Mouse (Mus musculus) forebrain, embryonic 12.5 days (tissue): ENCODE measurements around the gene Phldb3. TPM values are rescaled to one million over a fixed set of nuclear protein-coding genes. Genes with fewer than 3 reads are reported as not detected.
"Not testable (repeated sequence)": the region's sequence is repeated elsewhere in the genome, so short reads cannot be mapped to it uniquely, and the experiment has no call there.

ENCODE experiments used
- ATAC-seq: fragments of 200-750 bp; cut with Nextera tagmentation; 2 replicates; pipeline ENCODE4 v1.8.0; 2017; ENCODE audit warnings: moderate TSS enrichment; ENCODE audit not compliant: low FRiP score
- H3K27ac ChIP-seq: fragments of 300-500 bp; sonication (generic); 2 replicates; pipeline ENCODE4 v1.5.1; 2016; ENCODE audit warnings: mild to moderate bottlenecking
- H3K27me3 ChIP-seq: fragments of 300-500 bp; sonication (generic); 2 replicates; pipeline ENCODE4 v1.6.1; 2016; ENCODE audit warnings: mild to moderate bottlenecking
- H3K36me3 ChIP-seq: fragments of 300-500 bp; sonication (generic); replicated peaks from 2 replicates; pipeline ENCODE4 v1.6.1; 2016; ENCODE audit warnings: mild to moderate bottlenecking
- H3K4me1 ChIP-seq: fragments of 300-500 bp; sonication (generic); 2 replicates; pipeline ENCODE4 v1.6.1; 2016
- H3K4me2 ChIP-seq: fragments of 300-500 bp; sonication (generic); 2 replicates; pipeline ENCODE4 v1.6.1; 2016; ENCODE audit warnings: mild to moderate bottlenecking, moderate library complexity
- H3K4me3 ChIP-seq: fragments of 300-500 bp; sonication (generic); replicated peaks from 2 replicates; pipeline ENCODE4 v1.5.1; 2016; ENCODE audit warnings: mild to moderate bottlenecking
- H3K9ac ChIP-seq: fragments of 300-500 bp; sonication (generic); 2 replicates; pipeline ENCODE4 v1.6.1; 2016; ENCODE audit warnings: mild to moderate bottlenecking
- H3K9me3 ChIP-seq: fragments of 300-500 bp; sonication (generic); 2 replicates; pipeline ENCODE4 v1.6.1; 2016
- WGBS: fragments of 180-500 bp; shearing (Covaris S2); methylation state at CpG from one replicate; pipeline ENCODE4 v1.1.7; 2016; 5-methylcytosine and 5-hydroxymethylcytosine counted together
- polyA plus RNA-seq: library from polyadenylated mRNA; unstranded; fragments of >200 nt; fragmentation: Nextera tagmentation; extraction: Ambion mirVana; gene quantifications from 2 replicates; pipeline ENCODE4 v1.2.1, GENCODE M21; 2016

The Phldb3 gene
- polyA plus RNA-seq, 1 experiment from 2014 or later, result not detected

GRCm38 (mm10) chr7:24599211-24600067 is 11.1 kb upstream of the Phldb3 start:
- no peak for ATAC-seq
- Histone ChIP-seq H3K9me3 (no peaks in the 10 kb centered on the region), H3K4me3 (no peak overlapping the region), H3K4me1 (peaks cover 13% of the 10 kb centered on the region), H3K27me3 (peaks cover 12% of the 10 kb centered on the region), H3K36me3 (no peaks in the 10 kb centered on the region), H3K27ac (no peak overlapping the region), H3K4me2 (no peak overlapping the region), H3K9ac (no peak overlapping the region)
- 76% methylated on average over 15 of the region's 15 CpGs for WGBS

GRCm38 (mm10) chr7:24600941-24601597 is 9.5 kb upstream of the Phldb3 start:
- H3K9me3 ChIP-seq, result no peaks in the 10 kb centered on the region
- H3K4me3 ChIP-seq, result no peak overlapping the region
- H3K36me3 ChIP-seq, result no peaks in the 10 kb centered on the region
- WGBS, result 8% methylated on average over 13 of the region's 13 CpGs
- H3K4me1 ChIP-seq, result peaks cover 7% of the 10 kb centered on the region; the same call in 1 of the 2 replicates
- peak overlapping the region; percentile 28 for H3K4me2 ChIP-seq
- ATAC-seq, result peak; percentile 93
- H3K27me3 ChIP-seq, result no peaks in the 10 kb centered on the region
- no peak overlapping the region for H3K27ac ChIP-seq
- no peak overlapping the region for H3K9ac ChIP-seq

GRCm38 (mm10) chr7:24605561-24605960 is 5.0 kb upstream of the Phldb3 start:
- ATAC-seq, result no peak
- Histone ChIP-seq H3K4me2 (no peak overlapping the region), H3K36me3 (no peaks in the 10 kb centered on the region), H3K27me3 (peaks cover 23% of the 10 kb centered on the region), H3K27ac (no peak overlapping the region), H3K9me3 (no peaks in the 10 kb centered on the region), H3K9ac (no peak overlapping the region), H3K4me1 (peaks cover 12% of the 10 kb centered on the region), H3K4me3 (no peak overlapping the region)
- 92% methylated on average over 7 of the region's 7 CpGs for WGBS

GRCm38 (mm10) chr7:24606046-24606445 is 4.5 kb upstream of the Phldb3 start:
- Histone ChIP-seq H3K27ac (no peak overlapping the region), H3K9ac (no peak overlapping the region), H3K4me3 (no peak overlapping the region), H3K27me3 (peaks cover 28% of the 10 kb centered on the region), H3K36me3 (no peaks in the 10 kb centered on the region), H3K4me1 (peaks cover 16% of the 10 kb centered on the region), H3K9me3 (no peaks in the 10 kb centered on the region), H3K4me2 (no peak overlapping the region)
- no peak for ATAC-seq
- WGBS, result 73% methylated on average over 7 of the region's 7 CpGs

GRCm38 (mm10) chr7:24608017-24608416 is 2.5 kb upstream of the Phldb3 start:
- Histone ChIP-seq H3K27ac (no peak overlapping the region), H3K9ac (no peak overlapping the region), H3K9me3 (no peaks in the 10 kb centered on the region), H3K27me3 (peaks cover 47% of the 10 kb centered on the region), H3K4me2 (no peak overlapping the region), H3K4me3 (no peak overlapping the region), H3K4me1 (peaks cover 22% of the 10 kb centered on the region), H3K36me3 (no peaks in the 10 kb centered on the region)
- peak; percentile 76 for ATAC-seq
- WGBS, result 51% methylated on average over 6 of the region's 6 CpGs

GRCm38 (mm10) chr7:24608561-24608960 is 2.0 kb upstream of the Phldb3 start:
- H3K27me3 ChIP-seq, result peaks cover 52% of the 10 kb centered on the region
- WGBS, result 74% methylated on average over 8 of the region's 8 CpGs

GRCm38 (mm10) chr7:24610879-24611494 is 424 bp downstream of the Phldb3 start:
- peak; percentile 49 for ATAC-seq
- under 1% methylated on average over 36 of the region's 36 CpGs for WGBS
- H3K9me3 ChIP-seq, result no peaks in the 10 kb centered on the region
- H3K36me3 ChIP-seq, result no peaks in the 10 kb centered on the region
- H3K9ac ChIP-seq, result peak overlapping the region; percentile 22; the same call in 1 of the 2 replicates
- H3K4me2 ChIP-seq, result peak overlapping the region; percentile 58
- H3K27ac ChIP-seq, result no peak overlapping the region
- H3K27me3 ChIP-seq, result peaks cover 70% of the 10 kb centered on the region
- peak overlapping the region; percentile 36 for H3K4me3 ChIP-seq
- peaks cover 21% of the 10 kb centered on the region for H3K4me1 ChIP-seq

More at GRCm38 (mm10) chr7:24608561-24608960, 2.0 kb upstream of the Phldb3 start:
- peaks cover 21% of the 10 kb centered on the region for H3K4me1 ChIP-seq
- no peaks in the 10 kb centered on the region for H3K9me3 ChIP-seq
- no peaks in the 10 kb centered on the region for H3K36me3 ChIP-seq
- H3K4me2 ChIP-seq, result no peak overlapping the region
- no peak overlapping the region for H3K27ac ChIP-seq
- no peak overlapping the region for H3K4me3 ChIP-seq
- no peak for ATAC-seq
- no peak overlapping the region for H3K9ac ChIP-seq

- no peak overlapping the region for H3K9ac ChIP-seq
- no peaks in the 10 kb centered on the region for H3K9me3 ChIP-seq
- 10% methylated on average over 7 of the region's 7 CpGs for whole genome bisulfite sequencing
- H3K4me3 ChIP-seq, result peak overlapping the region; percentile 36
- no peak for ATAC-seq
- no peaks in the 10 kb centered on the region for H3K36me3 ChIP-seq
- H3K27ac ChIP-seq, result no peak overlapping the region
- peak overlapping the region; percentile 58; the same call in 1 of the 2 replicates for H3K4me2 ChIP-seq
- peaks cover 21% of the 10 kb centered on the region for H3K4me1 ChIP-seq
- H3K27me3 ChIP-seq, result peaks cover 70% of the 10 kb centered on the region
Observed at GRCm38 (mm10) chr7:24611709-24612108, 1.1 kb downstream of the Phldb3 start.

- ATAC-seq, result no peak
- peak overlapping the region; percentile 28 for H3K4me2 ChIP-seq
- peaks cover 21% of the 10 kb centered on the region for H3K4me1 ChIP-seq
- H3K27ac ChIP-seq, result no peak overlapping the region
- WGBS, result 3% methylated on average over 27 of the region's 27 CpGs
- H3K4me3 ChIP-seq, result peak overlapping the region; percentile 11; the same call in 1 of the 2 replicates
- no peaks in the 10 kb centered on the region for H3K36me3 ChIP-seq
- H3K9ac ChIP-seq, result no peak overlapping the region
- peaks cover 70% of the 10 kb centered on the region for H3K27me3 ChIP-seq
- H3K9me3 ChIP-seq, result no peaks in the 10 kb centered on the region
Observed at GRCm38 (mm10) chr7:24612308-24612910, 1.8 kb downstream of the Phldb3 start.

GRCm38 (mm10) chr7:24614816-24615215 is 4.3 kb downstream of the Phldb3 start:
- Histone ChIP-seq H3K27ac (no peak overlapping the region), H3K9ac (no peak overlapping the region), H3K4me2 (no peak overlapping the region), H3K36me3 (no peaks in the 10 kb centered on the region), H3K9me3 (no peaks in the 10 kb centered on the region), H3K4me1 (peaks cover 21% of the 10 kb centered on the region), H3K27me3 (peaks cover 54% of the 10 kb centered on the region), H3K4me3 (no peak overlapping the region)
- WGBS, result 76% methylated on average over 13 of the region's 13 CpGs
- ATAC-seq, result no peak

GRCm38 (mm10) chr7:24617763-24618162 is 7.2 kb downstream of the Phldb3 start:
- WGBS, result 77% methylated on average over 8 of the region's 8 CpGs
- no peak overlapping the region for H3K4me3 ChIP-seq

GRCm38 (mm10) chr7:24618374-24618773 is 7.8 kb downstream of the Phldb3 start:
- not testable (repeated sequence) for H3K4me3 ChIP-seq, H3K9me3 ChIP-seq, ATAC-seq, H3K4me1 ChIP-seq, H3K36me3 ChIP-seq, H3K9ac ChIP-seq, H3K4me2 ChIP-seq, H3K27ac ChIP-seq
- H3K27me3 ChIP-seq, result peaks cover 19% of the 10 kb centered on the region
- WGBS, result 88% methylated on average over 8 of the region's 8 CpGs

More at GRCm38 (mm10) chr7:24617763-24618162, 7.2 kb downstream of the Phldb3 start:
- Histone ChIP-seq H3K4me2 (no peak overlapping the region), H3K9me3 (peaks cover 5% of the 10 kb centered on the region; the same call in 1 of the 2 replicates), H3K36me3 (no peaks in the 10 kb centered on the region), H3K4me1 (peaks cover 1% of the 10 kb centered on the region; the same call in 1 of the 2 replicates), H3K27me3 (peaks cover 26% of the 10 kb centered on the region), H3K27ac (no peak overlapping the region), H3K9ac (no peak overlapping the region)
- ATAC-seq, result no peak
